In genomic region chr11:6187878-6188277, GRCm38 (mm10) we compare ENCODE assay signal across 7 mouse cellular contexts. TPM values are rescaled to one million over a fixed set of nuclear protein-coding genes. Genes with fewer than 3 reads are reported as not detected.
DNase-seq lines count a peak whose midpoint lies in the region; ATAC-seq lines count a peak whose summit lies in the region.

No protein-coding gene starts in this region.

- peaks cover 7% of the 10 kb centered on the region; the same call in 1 of the 2 replicates for H3K4me1 ChIP-seq in intestine, embryonic 15.5 days (replicated peaks)
- peaks cover 13% of the 10 kb centered on the region for H3K4me1 ChIP-seq in midbrain, embryonic 14.5 days (ENCODE audit: control insufficient read depth, insufficient read depth, low read length)

- H3K9ac ChIP-seq in intestine, embryonic 15.5 days = no peak overlapping the region
- H3K9ac ChIP-seq in midbrain, embryonic 14.5 days (replicated peaks; ENCODE audit: low read length) = no peak overlapping the region

- H3K36me3 ChIP-seq in intestine, embryonic 15.5 days = peaks cover 3% of the 10 kb centered on the region; the same call in 1 of the 2 replicates
- H3K36me3 ChIP-seq in midbrain, embryonic 14.5 days (ENCODE audit: control insufficient read depth, insufficient read depth, low read length) = peaks cover 19% of the 10 kb centered on the region

- 2% methylated on average over 2 of the region's 2 CpGs for WGBS in intestine, embryonic 15.5 days
- WGBS in midbrain, embryonic 14.5 days = 9% methylated on average over 2 of the region's 2 CpGs

- H3K27ac ChIP-seq in intestine, embryonic 15.5 days = no peak overlapping the region
- no peak overlapping the region for H3K27ac ChIP-seq in midbrain, embryonic 14.5 days (replicated peaks; ENCODE audit: low read depth, low read length)

- no peaks in the 10 kb centered on the region for H3K9me3 ChIP-seq in intestine, embryonic 15.5 days
- no peaks in the 10 kb centered on the region for H3K9me3 ChIP-seq in midbrain, embryonic 14.5 days (ENCODE audit: control insufficient read depth, low read length)

- no peaks in the 10 kb centered on the region for H3K27me3 ChIP-seq in intestine, embryonic 15.5 days (replicated peaks)
- no peaks in the 10 kb centered on the region for H3K27me3 ChIP-seq in midbrain, embryonic 14.5 days (ENCODE audit: control insufficient read depth, insufficient read depth, low read length)

- H3K4me3 ChIP-seq in intestine, embryonic 15.5 days (replicated peaks) = no peak overlapping the region
- H3K4me3 ChIP-seq in midbrain, embryonic 14.5 days (replicated peaks; ENCODE audit: low read depth, low read length) = no peak overlapping the region

- peak; percentile 68 for ATAC-seq in intestine, embryonic 15.5 days
- ATAC-seq in midbrain, embryonic 14.5 days (ENCODE audit: low FRiP score, low TSS enrichment) = peak; percentile 58; the same call in 1 of the 2 replicates

- no peak overlapping the region for H3K4me2 ChIP-seq in intestine, embryonic 15.5 days (replicated peaks)
- no peak overlapping the region for H3K4me2 ChIP-seq in midbrain, embryonic 14.5 days (ENCODE audit: low read length)

- peak; percentile 85 for DNase-seq in adrenal gland, adult 2 months
- DNase-seq in embryo, embryonic 10 days (ENCODE audit: low spot score) = peak; percentile 90
- peak; percentile 85 for DNase-seq in gastrocnemius, postnatal 25 days
- peak; percentile 89 to 94 for DNase-seq in left cerebral cortex, postnatal 10 days (ENCODE audit: extremely low spot score in 1 of 2, low spot score in 2 of 2)
- DNase-seq in midbrain, embryonic 14.5 days = peak; percentile 95
- peak; percentile 64 to 80 for DNase-seq in spleen, adult 18-20 months

- intact Hi-C loops in left cerebral cortex, postnatal 10 days (cut with DNase I) = loop anchor here (2.0 to 5.0 kb wide), 2 partner anchors 126 to 193 kb away; no protein-coding TSS in a partner anchor

RNA-seq across cellular contexts. Expression of gene A730071L15Rik, which starts 12.0 kb away (rescaled TPM):
- total RNA-seq in adrenal gland, adult 2 months (2021) = under 1 TPM; 0.23 to 0.35 TPM
- polyA plus RNA-seq in adrenal gland, adult 2 months (2012; rRNA removed) = not detected in 2 replicates
- under 1 TPM; 0.16 to 0.23 TPM for total RNA-seq in gastrocnemius, postnatal 25 days (2021)
- 0.38 and 0.44 TPM in 2 replicates for polyA plus RNA-seq in intestine, embryonic 15.5 days (2015; fragmentation: Nextera tagmentation; extraction: Ambion mirVana)
- not detected for total RNA-seq in left cerebral cortex, postnatal 10 days (2021)
- 0.74 and 1.1 TPM in 2 replicates for polyA plus RNA-seq in midbrain, embryonic 14.5 days (2014; fragmentation: Nextera tagmentation; extraction: Ambion mirVana)

RNA-seq across cellular contexts. Expression of gene Nudcd3, which starts 12.3 kb away (rescaled TPM):
- 10 to 100 TPM; 51.3 to 69.0 TPM for total RNA-seq in adrenal gland, adult 2 months (2021)
- 34.2 and 37.5 TPM in 2 replicates for polyA plus RNA-seq in adrenal gland, adult 2 months (2012; rRNA removed)
- 10 to 100 TPM; 57.6 to 60.3 TPM for total RNA-seq in gastrocnemius, postnatal 25 days (2021)
- 34.7 and 36.6 TPM in 2 replicates for polyA plus RNA-seq in intestine, embryonic 15.5 days (2015; fragmentation: Nextera tagmentation; extraction: Ambion mirVana)
- total RNA-seq in left cerebral cortex, postnatal 10 days (2021) = 100 to 1,000 TPM; 125 to 131 TPM
- 56.9 and 57.8 TPM in 2 replicates for polyA plus RNA-seq in midbrain, embryonic 14.5 days (2014; fragmentation: Nextera tagmentation; extraction: Ambion mirVana)

RNA-seq across cellular contexts. Expression of gene Npc1l1, which starts 42.1 kb away (rescaled TPM):
- not detected for total RNA-seq in adrenal gland, adult 2 months (2021)
- polyA plus RNA-seq in adrenal gland, adult 2 months (2012; rRNA removed) = 0.18 and 0.32 TPM in 2 replicates
- total RNA-seq in gastrocnemius, postnatal 25 days (2021) = under 1 TPM; 0.19 to 0.33 TPM
- polyA plus RNA-seq in intestine, embryonic 15.5 days (2015; fragmentation: Nextera tagmentation; extraction: Ambion mirVana) = 10.3 and 13.8 TPM in 2 replicates
- total RNA-seq in left cerebral cortex, postnatal 10 days (2021) = under 1 TPM; 0.41 to 0.49 TPM
- not detected in 2 replicates for polyA plus RNA-seq in midbrain, embryonic 14.5 days (2014; fragmentation: Nextera tagmentation; extraction: Ambion mirVana)
